Mouse (Mus musculus): ENCODE results near the gene Serhl.

Gene Serhl

DNA sequence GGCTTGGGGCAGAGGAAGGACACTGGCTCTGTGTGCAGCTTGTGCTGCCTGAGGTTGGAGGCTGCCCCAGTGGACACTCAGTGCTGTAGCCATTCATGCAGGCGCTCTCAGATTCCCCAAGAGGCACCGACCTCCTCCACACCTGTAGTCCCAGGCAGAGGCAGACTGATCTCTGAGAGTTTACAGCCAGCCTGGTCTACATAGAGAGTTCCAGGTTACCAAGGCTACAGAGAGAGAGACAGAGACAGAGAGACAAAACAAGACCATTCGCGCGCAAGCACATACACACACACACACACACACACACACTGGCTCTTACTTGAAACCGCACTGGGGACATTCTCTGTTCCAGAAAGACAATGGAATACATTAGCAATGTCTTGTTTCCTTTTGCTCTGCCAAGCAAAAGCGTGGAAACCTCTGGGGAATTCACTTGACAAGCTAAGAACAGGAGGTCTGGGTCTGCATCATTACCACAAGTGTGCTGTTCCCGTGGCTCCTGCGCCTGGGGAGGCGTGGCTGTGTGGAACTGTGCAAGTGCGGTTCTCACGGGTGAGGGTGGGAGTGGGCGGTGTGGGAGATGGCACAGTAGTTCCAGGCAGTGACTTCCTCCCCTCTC lies 5.2 kb upstream of the Serhl start:
- peak; percentile 59; the same call in 1 of the 2 replicates for ATAC-seq (ENCODE audit: low TSS enrichment)

GRCm38 (mm10) chr15:83085901-83086300 lies 3.4 kb upstream of the Serhl start:
- no peak for ATAC-seq (ENCODE audit: low TSS enrichment)

DNA sequence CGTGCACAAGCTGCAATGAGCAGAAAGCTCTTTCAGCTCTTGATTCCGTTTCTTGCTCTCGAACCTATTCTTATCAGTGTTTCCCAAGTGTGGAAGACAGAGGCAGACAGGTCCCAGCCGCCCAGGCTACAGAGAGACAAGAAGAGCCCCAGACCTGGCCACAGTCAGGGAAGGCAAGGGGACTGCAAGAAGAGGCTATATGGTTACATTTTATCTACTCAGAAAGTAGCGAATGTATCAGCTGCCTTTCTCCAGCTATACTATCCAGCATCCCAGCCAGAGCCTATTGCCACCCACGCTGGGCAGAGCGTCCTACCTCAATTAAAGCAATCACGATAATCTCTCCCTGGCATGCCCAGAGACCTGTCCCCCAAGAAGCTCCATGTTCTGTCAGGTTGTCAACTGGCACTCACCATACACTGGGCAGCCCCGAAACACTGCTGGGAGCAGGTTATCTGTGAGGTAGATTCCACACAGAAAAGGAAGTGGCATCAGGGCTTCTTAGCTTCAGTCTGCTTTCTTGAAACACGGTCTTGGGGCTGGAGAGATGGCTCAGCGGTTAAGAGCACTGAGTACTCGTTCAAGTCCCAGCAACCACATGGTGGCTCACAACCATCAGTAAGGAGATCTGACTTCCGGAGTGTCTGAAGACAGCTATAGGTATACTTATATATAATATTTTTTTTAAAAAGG lies 2.5 kb upstream of the Serhl start:
- no peak for ATAC-seq (ENCODE audit: low TSS enrichment)

DNA sequence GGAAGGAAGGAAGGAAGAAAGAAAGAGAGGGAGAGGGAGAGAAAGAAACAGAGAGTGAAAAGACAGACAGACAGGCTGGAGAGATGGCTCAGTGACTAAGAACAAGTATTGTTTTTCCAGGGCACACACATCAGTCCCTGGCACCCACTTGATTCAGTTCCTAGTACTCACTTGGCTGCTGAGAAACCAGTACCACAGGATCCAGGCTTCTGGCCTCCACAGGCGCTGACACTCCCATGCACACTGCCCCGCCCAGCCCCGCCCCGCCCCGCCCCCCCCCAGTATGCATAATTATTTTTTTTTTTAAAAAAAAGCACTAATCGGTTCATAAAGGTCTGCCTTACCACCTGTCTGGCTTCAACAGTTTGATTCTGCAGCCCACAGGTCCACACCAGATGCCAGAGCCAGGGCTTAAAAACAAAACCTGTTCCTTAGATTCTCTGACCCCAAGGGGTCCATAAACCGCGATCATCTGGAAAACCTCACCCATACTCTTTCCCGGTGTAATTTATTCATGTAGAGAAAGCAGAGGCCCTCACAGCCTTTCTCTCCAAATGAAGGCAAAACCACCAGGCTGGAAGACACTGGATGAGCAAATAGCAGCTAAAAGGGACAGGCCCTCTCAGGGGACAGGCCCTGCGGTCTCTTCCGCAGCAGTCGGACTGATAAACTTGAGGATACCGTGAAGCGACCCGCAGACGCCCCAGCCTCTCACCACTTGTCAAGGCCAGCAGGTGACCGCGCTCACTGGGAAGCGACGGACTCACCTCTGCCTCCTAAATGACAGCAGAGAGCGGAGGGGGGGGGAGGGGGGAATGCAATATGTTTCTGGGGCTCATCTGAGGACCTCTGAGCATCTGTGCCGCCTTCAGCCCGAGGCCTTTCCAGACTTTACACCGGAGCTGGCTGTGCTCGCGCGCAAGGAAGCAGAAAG lies 544 bp upstream of the Serhl start:
- ATAC-seq (ENCODE audit: low TSS enrichment), result no peak

DNA sequence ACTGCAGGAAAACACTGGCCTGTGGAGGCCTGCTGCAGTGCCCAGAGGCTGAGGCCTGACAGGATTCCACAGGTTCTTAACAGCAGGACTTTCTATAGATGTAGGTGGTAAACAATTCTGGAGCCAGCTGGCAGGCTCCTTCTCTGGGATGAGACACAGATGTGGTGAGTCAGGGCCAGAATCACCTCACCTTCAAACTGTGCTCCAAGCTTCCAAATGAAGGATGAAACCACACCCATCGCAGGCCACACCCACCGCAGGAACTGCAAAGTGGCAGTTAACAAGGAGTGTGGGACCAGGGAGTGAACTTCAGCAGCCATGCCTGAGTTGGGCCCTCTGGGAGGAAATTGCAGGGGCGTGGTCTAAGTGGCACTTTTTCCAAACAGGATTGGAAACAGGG lies 1.6 kb downstream of the Serhl start:
- ATAC-seq (ENCODE audit: low TSS enrichment), result no peak

GRCm38 (mm10) chr15:83093687-83094086 lies 4.4 kb downstream of the Serhl start:
- no peak for ATAC-seq (ENCODE audit: low TSS enrichment)

GRCm38 (mm10) chr15:83095950-83096349 lies 6.6 kb downstream of the Serhl start:
- no peak for ATAC-seq (ENCODE audit: low TSS enrichment)

DNA sequence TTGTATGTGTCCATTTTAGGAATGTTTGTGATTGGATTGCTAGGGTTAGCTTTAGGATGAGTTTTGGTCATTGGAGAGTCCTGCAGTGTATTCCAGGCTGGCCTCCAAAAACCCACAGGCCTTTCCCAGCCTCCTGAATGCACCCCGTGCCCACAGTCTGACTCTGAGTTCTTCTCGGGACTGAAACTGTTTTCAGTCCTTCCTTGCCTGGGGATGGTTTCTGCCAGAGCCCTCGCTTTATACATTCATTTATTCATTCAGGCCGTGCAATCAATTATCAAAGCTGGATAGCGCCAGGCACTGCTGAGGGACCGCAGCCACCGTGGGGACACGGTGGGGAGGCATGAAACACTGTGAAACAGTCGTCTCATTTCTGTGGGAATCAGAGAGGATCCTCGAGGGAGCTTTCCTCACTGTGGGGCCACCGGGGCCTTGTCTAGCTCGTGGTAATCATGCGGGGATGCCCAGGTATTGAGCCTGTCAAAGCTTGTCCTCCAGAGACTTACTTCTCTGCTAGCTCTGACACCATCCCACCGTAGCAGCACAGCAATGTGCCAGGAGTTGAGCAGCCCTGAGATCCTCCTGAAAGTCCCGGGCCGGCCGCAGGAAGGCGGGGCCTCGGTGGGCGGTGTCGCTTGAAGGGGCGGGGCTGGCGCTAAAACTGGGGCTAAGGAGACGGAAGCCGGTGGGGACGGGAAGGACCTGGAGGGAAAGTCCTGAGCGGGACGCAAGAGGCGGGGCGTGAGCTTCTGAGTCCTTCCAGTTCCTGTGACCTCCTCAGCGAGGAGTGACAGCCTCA lies 10.4 kb downstream of the Serhl start:
- 0 out of 2 replicates have a peak, but pooled peaks have one; percentile 38 for ATAC-seq (ENCODE audit: low TSS enrichment)

GRCm38 (mm10) chr15:83100332-83100662 lies 11.0 kb downstream of the Serhl start:
- ATAC-seq (ENCODE audit: low TSS enrichment), result no peak

- ATAC-seq (ENCODE audit: low TSS enrichment), result peak; percentile 59
Measured at GRCm38 (mm10) chr15:83103111-83103510, 13.8 kb downstream of the Serhl start.

DNA sequence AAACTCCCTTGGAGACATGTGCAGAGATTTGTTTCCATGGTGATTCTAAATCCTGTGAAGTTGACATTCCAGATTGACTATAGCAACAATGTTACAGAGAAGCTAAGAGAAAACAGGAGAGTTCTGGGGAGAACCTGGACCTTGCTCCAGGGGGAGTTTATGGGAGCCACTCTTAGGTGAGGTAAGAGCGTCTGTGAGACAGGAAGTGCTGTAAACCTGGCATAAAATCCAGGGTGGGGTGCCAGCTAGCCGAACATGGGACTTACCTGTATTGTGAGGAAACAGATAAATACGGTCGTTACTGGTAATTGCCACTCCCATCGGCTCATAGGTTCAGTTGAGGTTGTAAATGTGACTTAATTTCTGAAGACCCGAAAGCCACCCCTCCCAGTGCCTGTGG lies 17.1 kb downstream of the Serhl start:
- no peak for ATAC-seq (ENCODE audit: low TSS enrichment)

- no peak for ATAC-seq (ENCODE audit: low TSS enrichment)
Measured at GRCm38 (mm10) chr15:83107814-83108213, 18.5 kb downstream of the Serhl start.

DNA sequence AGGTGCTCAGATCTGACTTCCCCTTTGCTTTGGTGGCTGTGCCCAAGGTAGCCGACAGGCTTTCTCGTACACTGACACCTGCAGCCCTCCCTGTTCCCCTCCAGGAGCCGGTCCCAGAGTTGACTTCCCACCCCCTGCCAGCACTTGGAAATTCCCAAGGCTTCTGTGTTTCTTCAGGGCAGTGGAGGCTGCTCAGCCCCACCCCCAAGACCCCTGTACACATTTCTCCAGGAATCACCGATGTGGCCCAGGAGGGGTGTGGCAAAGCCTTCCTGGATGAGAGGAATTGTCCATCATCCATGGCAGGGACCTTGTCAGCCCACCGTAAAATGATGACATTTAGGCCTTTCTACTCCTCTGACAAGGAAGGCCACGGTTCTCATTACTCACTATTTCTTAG lies 22.0 kb downstream of the Serhl start:
- no peak for ATAC-seq (ENCODE audit: low TSS enrichment)

GRCm38 (mm10) chr15:83111874-83112273 lies 22.6 kb downstream of the Serhl start:
- ATAC-seq (ENCODE audit: low TSS enrichment), result no peak

GRCm38 (mm10) chr15:83112898-83113297 lies 23.6 kb downstream of the Serhl start:
- ATAC-seq (ENCODE audit: low TSS enrichment), result peak; percentile 87

DNA sequence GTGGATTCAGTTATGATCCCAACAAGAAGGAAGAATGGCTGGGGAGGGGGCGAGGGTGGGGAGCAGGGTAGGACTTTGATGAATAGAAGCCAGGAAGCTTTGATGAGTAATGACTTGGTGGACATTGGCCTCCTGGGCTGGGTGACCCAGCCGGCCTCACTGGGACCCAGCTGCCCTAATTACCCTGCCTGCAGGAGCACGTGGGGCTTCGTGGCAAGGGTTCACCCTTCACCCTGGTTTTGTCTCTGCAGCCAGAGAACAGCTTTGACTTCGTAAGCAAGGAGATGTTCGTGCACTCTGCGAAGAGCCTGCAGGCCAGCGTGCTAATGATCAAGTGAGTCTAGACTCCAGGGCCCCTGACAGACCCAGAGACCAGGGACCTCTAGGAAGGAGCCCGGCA lies 24.8 kb downstream of the Serhl start:
- ATAC-seq (ENCODE audit: low TSS enrichment), result no peak

DNA sequence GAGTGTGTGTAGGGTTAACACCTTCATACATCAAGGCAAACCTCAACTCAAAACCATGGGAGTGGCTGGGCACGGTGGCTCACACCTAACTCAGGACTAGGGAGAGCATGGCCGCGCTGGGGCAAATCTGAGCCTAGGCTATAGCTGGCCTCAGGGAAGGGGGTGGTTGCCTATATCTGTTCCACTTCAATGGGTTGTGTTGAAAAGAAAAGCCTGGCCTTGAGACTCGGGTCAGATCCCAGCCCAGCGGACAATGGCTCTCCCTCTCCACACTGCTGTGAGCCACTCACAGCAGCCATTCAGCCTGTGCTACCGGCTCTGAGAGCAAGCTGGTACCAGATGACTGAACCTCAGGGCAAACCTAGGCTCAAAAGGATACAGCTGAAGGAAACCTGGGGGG lies 25.8 kb downstream of the Serhl start:
- no peak for ATAC-seq (ENCODE audit: low TSS enrichment)

DNA sequence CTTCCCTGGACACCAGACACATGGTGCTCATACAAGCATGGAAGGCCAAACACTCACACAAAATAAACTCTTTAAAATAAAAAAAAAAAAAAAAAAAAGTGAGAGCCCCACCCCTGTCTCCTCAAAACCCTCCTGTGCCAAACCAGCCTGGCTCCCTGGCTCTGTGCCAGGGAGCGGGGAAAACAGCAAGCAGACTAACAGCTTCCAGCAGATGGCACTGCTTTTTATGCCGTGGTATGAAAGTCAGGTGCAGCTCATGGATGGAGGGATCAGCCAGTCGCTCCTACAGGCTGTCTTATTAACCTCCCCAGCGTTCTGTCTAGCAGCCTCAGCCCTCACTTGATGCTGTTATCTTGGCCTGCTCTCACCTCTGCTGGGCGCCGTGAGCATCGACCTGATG lies 29.1 kb downstream of the Serhl start:
- peak; percentile 20; the same call in 1 of the 2 replicates for ATAC-seq (ENCODE audit: low TSS enrichment)

DNA sequence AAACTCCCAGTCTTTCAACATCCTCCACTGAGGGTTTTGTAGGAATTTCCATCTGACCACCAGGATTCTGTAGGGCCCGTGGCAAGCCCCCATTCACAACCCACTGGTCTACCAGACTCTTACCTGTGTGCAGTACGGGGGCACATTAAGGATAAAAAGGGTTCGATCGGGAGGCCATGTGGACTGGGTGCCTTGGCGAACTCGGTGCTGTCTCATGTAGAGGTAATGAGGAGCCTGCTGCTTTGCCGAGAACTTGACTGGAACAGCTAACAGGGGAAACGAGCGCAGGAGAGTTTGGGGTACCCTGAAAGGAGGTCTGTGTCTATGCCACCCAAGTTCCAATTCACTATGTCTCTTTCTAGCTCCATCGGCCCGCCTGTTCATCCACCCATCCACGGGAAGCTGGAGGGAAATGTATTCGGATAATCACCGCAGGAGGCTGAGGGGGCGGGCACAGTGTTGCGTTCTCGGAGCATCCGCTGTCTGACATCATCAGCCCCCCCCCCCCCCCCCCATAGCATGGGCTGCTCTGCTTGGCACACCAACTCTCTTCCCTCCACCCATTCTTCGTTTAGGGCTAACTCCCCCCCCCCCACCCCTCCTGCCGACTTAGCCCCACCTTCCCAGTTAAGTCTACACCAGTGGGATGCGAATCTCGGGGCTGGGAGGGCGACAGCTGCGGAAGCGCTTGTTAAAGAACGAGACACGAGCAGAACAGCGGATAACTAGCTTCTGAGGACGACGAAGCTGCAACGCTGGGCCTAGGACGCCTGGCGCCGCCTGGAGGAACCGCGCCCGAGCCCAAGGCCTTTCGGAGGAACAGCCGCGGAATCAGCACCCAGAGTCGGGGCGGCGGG lies 32.6 kb downstream of the Serhl start:
- peak; percentile 48 for ATAC-seq (ENCODE audit: low TSS enrichment)

DNA sequence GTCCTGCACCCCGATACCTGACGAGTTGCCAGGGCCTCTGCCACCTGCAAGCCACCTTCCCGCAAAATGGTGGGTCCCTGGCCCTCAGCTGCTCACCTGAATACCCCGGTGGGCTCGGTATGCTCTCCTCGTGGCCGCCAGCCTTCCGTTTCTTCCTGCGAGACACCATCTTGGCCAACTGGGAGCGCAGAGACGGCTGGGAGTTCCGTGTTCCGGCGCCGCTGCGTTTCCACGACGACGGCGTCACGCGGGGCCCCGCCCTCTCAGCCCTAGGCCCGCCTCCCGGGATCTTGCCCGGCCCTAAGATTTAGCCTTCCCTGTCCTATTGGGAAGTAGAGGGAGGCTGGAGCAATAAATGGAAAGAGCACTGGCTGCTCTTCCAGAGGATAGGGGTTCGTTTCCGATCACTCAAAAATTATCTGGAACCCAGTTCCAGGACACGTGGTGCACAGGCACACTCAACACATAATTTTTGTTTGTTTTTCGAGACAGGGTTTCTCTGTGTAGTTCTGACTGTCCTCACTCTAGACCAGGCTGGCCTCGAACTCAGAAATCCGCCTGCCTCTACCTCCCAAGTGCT lies 33.4 kb downstream of the Serhl start, which contains the start of gene Rrp7a:
Gene Rrp7a, minus strand, starts transcription at position 236 of the 580 bp plus-strand sequence.
- peak; percentile 96 for ATAC-seq (ENCODE audit: low TSS enrichment)
